Mouse (Mus musculus): Measurements from ENCODE around the gene Idh1.
"Not testable (repeated sequence)": the region's sequence is repeated elsewhere in the genome, so short reads cannot be mapped to it uniquely, and the experiment has no call there.

DNA sequence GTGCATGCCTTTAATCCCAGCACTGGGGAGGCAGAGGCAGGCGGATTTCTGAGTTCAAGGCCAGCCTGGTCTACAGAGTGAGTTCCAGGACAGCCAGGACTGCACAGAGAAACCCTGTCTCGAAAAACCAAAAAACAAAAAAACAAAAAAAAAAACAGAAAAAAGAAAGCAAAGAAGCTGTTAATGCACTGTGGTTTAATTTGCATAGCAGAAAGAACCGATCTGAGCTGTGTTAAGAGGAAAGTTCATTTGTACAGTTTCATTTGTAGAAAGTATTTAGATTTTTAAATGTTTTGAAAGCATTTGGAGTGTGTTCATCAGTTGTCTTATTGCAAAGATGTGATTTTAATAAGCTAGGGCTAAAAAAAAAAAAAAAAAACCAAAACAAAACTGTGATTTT lies 43.5 kb upstream of the Idh1 start:
- TF ChIP-seq POLR2A (IDR thresholded peaks at IDR 0.05; ENCODE audit: insufficient read length, low read depth); CEBPB (IDR thresholded peaks at IDR 0.05; ENCODE audit: insufficient read depth, poor library complexity, severe bottlenecking); MAX (IDR thresholded peaks at IDR 0.05; ENCODE audit: low read depth); SRF (IDR thresholded peaks at IDR 0.05; ENCODE audit: control insufficient read depth, insufficient read length, low read depth); MYOD1 (IDR thresholded peaks at IDR 0.05; ENCODE audit: control insufficient read depth in 1 of 3, insufficient read length in 2 of 3, low read depth in 2 of 3); E2F4 (IDR thresholded peaks at IDR 0.05; ENCODE audit: insufficient read depth); TCF3 (IDR thresholded peaks at IDR 0.05; ENCODE audit: insufficient read length, low read depth); TCF12 (IDR thresholded peaks at IDR 0.05; ENCODE audit: insufficient read depth, poor library complexity, severe bottlenecking): not testable (repeated sequence)

Measured in myocyte (in vitro differentiated cells).